Mouse (Mus musculus): ENCODE measurements around the gene Zfp142. TPM values are rescaled to one million over a fixed set of nuclear protein-coding genes. Genes with fewer than 3 reads are reported as not detected.
A peak's percentile ranks its signal among the peaks of the same experiment; 100 is the strongest.

Zfp142 gene
- polyA plus RNA-seq, 1 experiment from 2014 or later = 7.4 TPM

DNA sequence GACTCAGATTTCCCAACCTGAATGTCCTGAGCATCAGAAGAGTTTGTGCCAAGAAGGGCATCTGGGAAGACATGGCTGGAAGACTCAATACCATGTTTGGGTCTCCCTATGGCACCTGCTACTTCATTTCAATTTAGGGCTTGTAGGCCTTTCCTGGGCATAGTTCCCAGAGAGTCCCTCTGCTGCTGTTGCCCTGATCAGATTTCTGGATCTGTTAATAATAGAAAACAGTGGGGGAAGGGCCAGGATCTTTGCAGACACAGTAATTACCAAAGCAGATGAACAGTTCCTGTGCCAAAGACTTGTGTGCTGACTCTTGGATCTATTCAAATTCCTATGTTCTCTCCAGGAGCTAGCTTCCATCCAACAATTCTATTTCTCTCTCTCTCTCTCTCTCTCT is 49.4 kb downstream of the Zfp142 start:
- Histone ChIP-seq H3K9ac (ENCODE audit: low read depth, low read length) (no peak overlapping the region), H3K4me1 (ENCODE audit: control insufficient read depth, insufficient read depth, low read length) (no peaks in the 10 kb centered on the region; the same call in 1 of the 2 replicates), H3K27me3 (replicated peaks; ENCODE audit: control insufficient read depth, insufficient read depth, low read length) (no peaks in the 10 kb centered on the region), H3K4me2 (ENCODE audit: low read depth, low read length) (no peak overlapping the region), H3K9me3 (ENCODE audit: control insufficient read depth, low read length) (no peaks in the 10 kb centered on the region), H3K27ac (replicated peaks; ENCODE audit: low read depth, low read length) (no peak overlapping the region), H3K4me3 (ENCODE audit: low read depth, low read length) (no peak overlapping the region), H3K36me3 (ENCODE audit: control insufficient read depth, insufficient read depth, low read length) (no peaks in the 10 kb centered on the region)
- DNase-seq (ENCODE audit: low spot score) (peak; percentile 91), ATAC-seq (ENCODE audit: low read depth) (peak; percentile 74)

- Histone ChIP-seq H3K9me3 (ENCODE audit: control insufficient read depth, low read length) (no peaks in the 10 kb centered on the region), H3K9ac (ENCODE audit: low read depth, low read length) (no peak overlapping the region), H3K4me1 (ENCODE audit: control insufficient read depth, insufficient read depth, low read length) (no peaks in the 10 kb centered on the region), H3K4me2 (ENCODE audit: low read depth, low read length) (no peak overlapping the region), H3K4me3 (ENCODE audit: low read depth, low read length) (no peak overlapping the region), H3K36me3 (ENCODE audit: control insufficient read depth, insufficient read depth, low read length) (peaks cover 94% of the 10 kb centered on the region), H3K27ac (replicated peaks; ENCODE audit: low read depth, low read length) (no peak overlapping the region), H3K27me3 (replicated peaks; ENCODE audit: control insufficient read depth, insufficient read depth, low read length) (no peaks in the 10 kb centered on the region)
- DNase-seq (ENCODE audit: low spot score) = no peak
- WGBS = 91% methylated on average over 7 of the region's 7 CpGs
- ATAC-seq (ENCODE audit: low read depth) = no peak
Observed at GRCm38 (mm10) chr1:74528589-74528988, 59.5 kb downstream of the Zfp142 start.

GRCm38 (mm10) chr1:74524746-74525145 is 63.3 kb downstream of the Zfp142 start:
- Histone ChIP-seq H3K9ac (ENCODE audit: low read depth, low read length) (no peak overlapping the region), H3K4me1 (ENCODE audit: control insufficient read depth, insufficient read depth, low read length) (no peaks in the 10 kb centered on the region), H3K4me3 (ENCODE audit: low read depth, low read length) (no peak overlapping the region), H3K36me3 (ENCODE audit: control insufficient read depth, insufficient read depth, low read length) (peaks cover 94% of the 10 kb centered on the region), H3K9me3 (ENCODE audit: control insufficient read depth, low read length) (no peaks in the 10 kb centered on the region), H3K4me2 (ENCODE audit: low read depth, low read length) (no peak overlapping the region), H3K27ac (replicated peaks; ENCODE audit: low read depth, low read length) (no peak overlapping the region), H3K27me3 (replicated peaks; ENCODE audit: control insufficient read depth, insufficient read depth, low read length) (no peaks in the 10 kb centered on the region)
- ATAC-seq (ENCODE audit: low read depth) (no peak), DNase-seq (ENCODE audit: low spot score) (no peak)
- WGBS = 91% methylated on average over 4 of the region's 4 CpGs

- ATAC-seq (ENCODE audit: low read depth) = no peak
- no peaks in the 10 kb centered on the region for H3K27me3 ChIP-seq (replicated peaks; ENCODE audit: control insufficient read depth, insufficient read depth, low read length)
- H3K4me1 ChIP-seq (ENCODE audit: control insufficient read depth, insufficient read depth, low read length) = no peaks in the 10 kb centered on the region
- H3K36me3 ChIP-seq (ENCODE audit: control insufficient read depth, insufficient read depth, low read length) = peaks cover 69% of the 10 kb centered on the region
- H3K9ac ChIP-seq (ENCODE audit: low read depth, low read length) = no peak overlapping the region
- no peak overlapping the region for H3K4me2 ChIP-seq (ENCODE audit: low read depth, low read length)
- H3K9me3 ChIP-seq (ENCODE audit: control insufficient read depth, low read length) = no peaks in the 10 kb centered on the region
- H3K4me3 ChIP-seq (ENCODE audit: low read depth, low read length) = no peak overlapping the region
- no peak overlapping the region for H3K27ac ChIP-seq (replicated peaks; ENCODE audit: low read depth, low read length)
- no peak for DNase-seq (ENCODE audit: low spot score)
Observed at GRCm38 (mm10) chr1:74519875-74520274, 68.2 kb downstream of the Zfp142 start.

Small RNA genes within 50 kb of the gene (microRNA-seq; reads per million reads assigned to microRNA genes)
- gene Gm25035 (ENCODE audit: borderline number of aligned reads) = not detected

Other genes starting within 250 kb of the Zfp142 start
- 0.43 and 0.95 TPM in 2 replicates for gene Catip, start 226.1 kb downstream of the Zfp142 start, polyA plus RNA-seq (2014; fragmentation: Nextera tagmentation; extraction: Ambion mirVana)
- 5.6 and 5.7 TPM in 2 replicates for gene Slc11a1, start 213.1 kb downstream of the Zfp142 start, polyA plus RNA-seq (2014; fragmentation: Nextera tagmentation; extraction: Ambion mirVana)
- gene Ctdsp1, start 196.7 kb downstream of the Zfp142 start, polyA plus RNA-seq (2014; fragmentation: Nextera tagmentation; extraction: Ambion mirVana) = 83.7 and 92.8 TPM in 2 replicates
- 0.13 TPM in 1 of 2 replicates, not detected in the other for gene Vil1, start 178.9 kb downstream of the Zfp142 start, polyA plus RNA-seq (2014; fragmentation: Nextera tagmentation; extraction: Ambion mirVana)
- gene Cnot9, start 82.2 kb downstream of the Zfp142 start, polyA plus RNA-seq (2014; fragmentation: Nextera tagmentation; extraction: Ambion mirVana) = 56.4 and 62.5 TPM in 2 replicates
- gene Plcd4, start 45.4 kb downstream of the Zfp142 start, polyA plus RNA-seq (2014; fragmentation: Nextera tagmentation; extraction: Ambion mirVana) = 2.0 and 2.9 TPM in 2 replicates
- 29.1 and 31.2 TPM in 2 replicates for gene Usp37, start 44.0 kb downstream of the Zfp142 start, polyA plus RNA-seq (2014; fragmentation: Nextera tagmentation; extraction: Ambion mirVana)
- 16.6 and 18.9 TPM in 2 replicates for gene Bcs1l, start within 50 bp of the Zfp142 start, polyA plus RNA-seq (2014; fragmentation: Nextera tagmentation; extraction: Ambion mirVana)
- gene Rnf25, start 13.2 kb upstream of the Zfp142 start, polyA plus RNA-seq (2014; fragmentation: Nextera tagmentation; extraction: Ambion mirVana) = 7.0 and 8.8 TPM in 2 replicates
- gene Stk36, start 13.2 kb upstream of the Zfp142 start, polyA plus RNA-seq (2014; fragmentation: Nextera tagmentation; extraction: Ambion mirVana) = 7.7 and 10.5 TPM in 2 replicates
- 18.2 and 20.1 TPM in 2 replicates for gene Ttll4, start 73.5 kb upstream of the Zfp142 start, polyA plus RNA-seq (2014; fragmentation: Nextera tagmentation; extraction: Ambion mirVana)
- gene Cyp27a1, start 125.3 kb upstream of the Zfp142 start, polyA plus RNA-seq (2014; fragmentation: Nextera tagmentation; extraction: Ambion mirVana) = 9.0 and 9.7 TPM in 2 replicates
- gene Prkag3, start 161.0 kb upstream of the Zfp142 start, polyA plus RNA-seq (2014; fragmentation: Nextera tagmentation; extraction: Ambion mirVana) = 4.5 and 6.4 TPM in 2 replicates
- 16.1 and 23.1 TPM in 2 replicates for gene Wnt6, start 183.6 kb upstream of the Zfp142 start, polyA plus RNA-seq (2014; fragmentation: Nextera tagmentation; extraction: Ambion mirVana)
- 6.1 and 6.7 TPM in 2 replicates for gene Wnt10a, start 203.3 kb upstream of the Zfp142 start, polyA plus RNA-seq (2014; fragmentation: Nextera tagmentation; extraction: Ambion mirVana)

All from embryonic facial prominence, embryonic 14.5 days (tissue).